Mouse (Mus musculus) kidney, postnatal 36 days (tissue): ENCODE results near the gene Kcnn1.
A peak's percentile ranks its signal among the peaks of the same experiment; 100 is the strongest.
"Not testable (repeated sequence)": the region's sequence is repeated elsewhere in the genome, so short reads cannot be mapped to it uniquely, and the experiment has no call there.

Experiments used
- DNase-seq, 2 experiments: peaks; one replicate each; pipeline ENCODE4 v3.0.0; 2021 to 2022; ENCODE audit warnings: mixed read lengths in 2 of 2

The Kcnn1 gene

DNA sequence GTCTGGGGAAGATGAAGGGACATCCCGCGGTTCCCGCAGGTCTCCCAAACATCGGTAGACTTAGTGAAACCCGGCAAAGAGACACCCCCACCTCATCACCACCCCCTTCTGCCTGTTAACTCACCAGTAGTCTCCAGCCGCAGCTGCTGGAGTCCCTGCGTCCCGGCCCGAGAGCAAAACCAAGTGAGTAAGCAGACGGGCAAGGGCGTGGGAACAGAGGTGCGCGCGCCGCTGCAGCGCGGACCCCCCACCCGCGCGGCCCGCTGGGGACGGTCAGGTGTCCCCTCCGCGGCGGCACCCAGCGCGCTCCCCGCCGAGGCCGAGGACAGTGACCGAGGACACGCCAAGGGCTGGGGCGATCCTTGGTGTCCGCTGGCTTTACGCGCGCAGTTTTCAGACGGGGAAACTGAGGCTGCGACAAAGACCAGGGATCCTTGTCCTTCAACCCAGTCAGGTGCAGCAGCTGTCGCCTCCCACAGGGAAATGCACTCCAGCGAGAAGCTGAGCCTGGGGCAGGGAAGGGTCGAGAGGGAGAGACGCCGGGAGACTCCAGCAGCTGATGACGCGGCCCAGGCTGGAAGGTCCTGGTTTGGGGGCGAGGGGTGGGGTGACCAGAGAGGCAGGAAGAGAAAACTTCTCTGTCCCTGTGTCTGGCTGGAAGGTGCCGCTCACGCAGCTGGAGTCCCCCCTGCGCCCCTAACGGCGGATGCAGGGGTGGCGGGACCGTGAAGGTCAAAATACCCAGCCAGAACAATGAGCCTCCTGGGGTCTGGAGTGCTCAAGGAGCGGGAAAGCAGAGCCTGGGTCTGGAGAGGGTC lies at the start of gene Kcnn1:
Gene Kcnn1 (minus strand): TSS at position 435 of the 818 bp plus-strand sequence.
- no peak for DNase-seq

DNA sequence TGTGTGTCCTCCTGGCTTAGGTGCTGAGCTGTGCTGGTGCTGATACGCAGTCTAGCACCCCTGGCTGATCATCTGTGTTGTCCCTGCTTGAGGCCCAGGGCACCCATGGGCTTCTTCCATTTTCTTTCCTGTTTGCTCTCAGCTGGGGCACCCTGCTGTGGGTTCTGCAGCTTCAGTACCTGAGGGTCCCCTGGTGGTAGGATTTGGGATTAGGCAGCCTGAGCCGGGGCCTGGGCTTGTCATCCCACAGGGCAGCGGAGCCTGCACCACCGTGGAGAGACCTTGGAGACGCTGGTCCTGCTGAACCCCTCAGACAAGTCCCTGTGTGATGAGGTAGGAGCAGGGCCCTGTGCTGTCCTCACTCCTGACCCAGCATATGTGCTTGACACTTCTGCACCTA lies 48.5 kb upstream of the Kcnn1 start:
- peak in 1 of 2 experiments; percentile 23 for DNase-seq

DNA sequence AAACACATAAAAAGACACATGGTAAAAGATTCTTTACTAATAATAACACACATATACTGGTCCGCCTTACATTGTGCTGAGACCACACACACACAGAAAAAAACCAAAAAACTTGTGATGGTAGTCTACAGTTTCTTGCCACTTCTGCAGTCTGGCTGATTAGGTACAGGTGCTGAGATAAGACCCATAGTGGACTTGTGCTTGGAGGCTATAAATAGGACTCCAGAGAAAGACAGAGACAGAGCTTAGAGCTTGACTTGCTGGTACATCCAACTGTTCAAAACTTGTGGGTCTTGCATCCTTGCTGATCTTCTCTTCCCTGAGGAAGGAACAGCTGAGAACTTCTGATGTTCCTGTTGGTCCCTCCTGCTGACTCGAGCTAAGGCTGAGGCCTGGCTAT lies 44.5 kb upstream of the Kcnn1 start:
- no peak for DNase-seq

DNA sequence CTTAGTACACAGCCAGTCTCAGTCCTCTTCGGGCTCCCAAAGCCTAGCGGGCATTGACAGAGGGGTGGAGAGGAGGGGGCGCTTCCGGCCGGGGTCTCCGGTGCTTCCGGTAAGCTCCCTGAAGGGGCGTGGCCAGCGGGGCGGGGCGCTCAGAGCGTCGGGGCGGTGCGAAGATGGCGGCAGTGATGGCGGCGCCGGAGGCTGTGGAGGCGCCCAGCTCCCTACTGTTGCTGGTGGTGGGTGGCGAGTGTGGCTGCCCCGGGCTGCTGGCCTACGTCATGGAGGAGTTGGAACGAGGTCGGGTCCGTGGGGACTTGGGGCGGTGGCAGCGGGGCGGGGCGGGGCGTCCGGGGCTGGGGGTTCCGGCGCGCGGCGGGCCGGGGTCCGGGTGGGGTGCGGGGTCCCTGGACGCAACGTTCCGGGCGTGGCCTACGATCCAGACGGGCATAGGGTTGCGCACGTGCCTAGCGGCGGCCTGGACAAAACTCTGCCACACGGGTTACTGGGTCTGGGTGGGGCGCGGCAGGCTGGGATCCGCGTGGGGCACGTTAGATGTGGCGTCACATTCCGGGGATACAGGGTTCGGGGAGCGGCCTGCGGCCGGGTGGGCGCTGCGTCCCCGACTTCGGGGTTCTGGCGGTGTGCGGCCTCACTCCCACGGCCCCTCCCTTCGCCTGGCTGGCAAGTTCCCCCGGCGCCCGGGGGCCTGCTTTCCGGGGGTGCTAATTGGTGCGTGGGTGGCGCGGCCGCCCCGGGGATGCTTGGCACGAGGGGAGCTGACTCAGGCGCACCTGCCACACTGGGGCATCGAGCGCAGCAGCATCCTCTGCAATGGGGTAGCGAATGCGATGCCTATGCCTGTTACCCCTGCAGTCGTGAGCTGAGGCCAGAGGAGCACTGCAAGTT lies 43.0 kb upstream of the Kcnn1 start, which contains the start of gene Map1s:
Gene Map1s (plus strand): TSS at position 102 of the 906 bp plus-strand sequence.
- peak; percentile 61 to 88 for DNase-seq

DNA sequence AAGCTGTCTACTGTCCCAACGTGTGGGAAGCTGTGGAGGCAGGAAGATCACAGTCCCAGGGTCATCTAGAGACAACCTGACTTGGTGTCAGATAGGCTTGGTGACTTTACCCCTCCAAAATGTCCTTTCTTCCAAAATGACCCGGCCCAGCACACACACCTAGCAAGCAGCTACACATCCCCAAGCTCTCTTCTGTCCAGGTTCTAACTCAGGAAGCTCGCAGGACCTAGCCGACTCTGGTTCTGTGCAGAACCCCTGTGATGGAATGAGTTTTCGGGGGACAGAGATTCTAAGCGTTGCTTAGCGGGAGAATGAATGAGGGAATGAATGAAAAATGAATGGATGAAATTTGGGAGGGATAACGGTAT lies 42.4 kb upstream of the Kcnn1 start:
- DNase-seq: no peak

DNA sequence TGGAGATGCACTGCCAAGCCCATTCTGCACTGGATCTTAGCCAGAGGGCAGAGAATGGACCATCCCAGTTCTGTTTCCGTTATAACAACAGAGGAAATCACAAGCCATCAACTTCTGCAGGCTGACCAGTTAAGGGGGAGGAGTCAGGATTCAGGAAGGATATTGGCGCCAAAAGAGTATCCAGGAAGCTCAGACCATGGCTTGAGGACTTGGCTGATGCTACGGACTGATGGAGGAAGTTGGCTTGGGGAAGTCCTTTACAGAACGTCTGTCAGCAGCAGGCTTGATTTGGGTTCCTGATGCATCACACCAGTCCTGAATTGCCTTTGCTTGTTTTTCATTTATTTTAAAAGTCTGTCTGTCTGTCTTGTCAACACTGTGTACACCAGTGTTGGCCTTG lies 41.5 kb upstream of the Kcnn1 start:
- DNase-seq: peak; percentile 55 to 83

DNA sequence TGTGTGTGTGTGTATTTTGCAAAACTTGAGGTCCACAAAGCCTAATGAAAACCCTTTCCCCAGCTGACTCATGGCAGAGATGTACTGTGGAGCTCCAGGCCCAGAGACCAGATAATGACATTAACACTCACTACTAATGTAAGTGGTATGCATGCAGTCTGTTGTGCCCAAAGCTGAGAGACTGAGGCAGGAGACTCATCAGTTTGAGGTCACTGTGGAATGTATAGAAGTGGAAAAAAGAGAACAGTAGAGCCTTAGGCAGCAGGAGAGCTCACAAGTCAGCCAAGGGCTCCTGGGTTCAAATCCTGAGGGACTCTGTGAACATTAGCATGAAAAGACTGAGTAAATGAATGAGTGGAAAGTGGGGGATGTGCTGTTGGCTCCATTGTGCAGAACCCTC lies 40.5 kb upstream of the Kcnn1 start:
- DNase-seq: no peak

DNA sequence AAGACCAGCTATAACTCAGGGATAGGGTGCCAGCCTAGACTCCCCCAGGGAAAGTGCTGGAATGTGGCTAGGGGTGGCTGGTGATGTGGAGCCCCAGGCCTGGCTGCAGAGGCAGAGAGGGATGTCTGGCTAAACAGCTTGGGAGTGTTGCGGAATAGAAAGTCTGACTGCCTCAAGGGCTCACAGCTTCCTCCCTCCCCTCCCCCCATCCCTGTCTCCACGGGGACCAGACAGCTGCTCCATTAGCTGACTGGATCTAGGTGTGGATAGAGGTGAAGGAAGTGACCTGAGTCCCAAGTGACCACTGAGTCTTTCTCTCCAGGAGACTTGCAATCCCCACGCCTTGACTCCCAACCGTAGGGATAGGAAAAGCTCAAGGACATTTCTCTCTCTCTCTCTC lies 40.1 kb upstream of the Kcnn1 start:
- DNase-seq: no peak

DNA sequence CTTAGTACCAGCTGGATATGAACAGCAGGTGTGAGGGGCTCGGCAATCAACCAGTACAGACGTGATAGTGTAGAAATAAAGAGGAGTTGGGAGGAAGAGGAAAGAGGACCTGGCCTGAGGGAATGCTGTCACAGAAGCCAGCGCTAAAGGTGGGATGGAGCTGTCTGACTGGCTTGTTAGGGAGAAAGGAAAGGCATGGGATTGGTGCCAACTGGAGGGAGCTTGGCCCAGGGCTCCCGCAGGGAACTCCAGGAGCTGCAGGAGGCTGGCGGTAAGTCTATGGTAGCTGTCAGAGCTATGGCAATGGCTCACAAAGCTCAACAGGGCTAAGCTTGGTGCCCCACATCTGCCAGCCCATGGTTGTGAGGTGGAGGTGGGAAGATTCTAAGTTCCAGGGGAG lies 39.2 kb upstream of the Kcnn1 start:
- peak; percentile 26 to 52 for DNase-seq

DNA sequence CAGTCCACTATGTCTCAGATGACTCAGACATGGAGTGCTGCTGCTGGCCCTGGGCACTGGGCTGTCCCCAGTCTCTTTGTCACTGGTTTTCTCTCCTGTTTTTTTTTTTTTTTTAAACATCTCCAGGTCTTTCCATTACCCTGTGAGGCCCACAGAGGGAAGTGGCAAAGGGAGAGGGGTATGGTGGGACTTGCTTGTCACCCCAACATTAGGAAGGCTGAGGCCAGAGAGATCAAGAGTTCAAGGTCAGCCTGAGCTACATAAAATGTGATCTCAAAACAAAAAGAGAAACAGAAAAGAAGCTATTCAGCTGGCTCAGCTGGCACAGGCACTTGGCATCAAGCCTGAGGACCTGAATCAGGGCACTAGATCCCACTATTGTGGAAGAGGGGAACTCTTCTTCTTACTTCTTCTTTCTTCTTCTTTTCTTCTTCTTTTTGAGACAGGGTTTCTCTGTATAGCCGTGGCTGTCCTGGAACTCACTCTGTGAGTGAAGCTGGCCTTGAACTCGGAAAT lies 37.9 kb upstream of the Kcnn1 start:
- DNase-seq: no peak

DNA sequence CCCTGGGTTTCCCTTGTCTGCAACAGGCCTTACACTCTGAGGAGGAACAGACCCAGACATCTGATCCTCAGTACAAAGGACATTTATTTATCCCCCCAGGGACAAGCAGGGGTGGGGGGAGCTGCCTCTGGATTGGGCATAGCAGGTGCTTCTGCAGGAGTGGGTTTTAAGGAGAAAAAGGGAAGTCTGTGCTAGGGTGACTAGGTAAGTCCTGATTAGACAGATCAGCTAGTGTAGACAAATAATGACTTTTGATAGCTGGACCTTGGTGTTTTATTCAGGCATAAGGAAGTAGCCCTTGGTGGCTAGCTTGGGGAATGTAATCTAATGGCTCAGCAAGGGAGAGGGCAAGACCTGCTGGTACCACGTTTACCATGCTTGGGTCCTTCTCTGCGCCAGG lies 36.2 kb upstream of the Kcnn1 start:
- no peak for DNase-seq

DNA sequence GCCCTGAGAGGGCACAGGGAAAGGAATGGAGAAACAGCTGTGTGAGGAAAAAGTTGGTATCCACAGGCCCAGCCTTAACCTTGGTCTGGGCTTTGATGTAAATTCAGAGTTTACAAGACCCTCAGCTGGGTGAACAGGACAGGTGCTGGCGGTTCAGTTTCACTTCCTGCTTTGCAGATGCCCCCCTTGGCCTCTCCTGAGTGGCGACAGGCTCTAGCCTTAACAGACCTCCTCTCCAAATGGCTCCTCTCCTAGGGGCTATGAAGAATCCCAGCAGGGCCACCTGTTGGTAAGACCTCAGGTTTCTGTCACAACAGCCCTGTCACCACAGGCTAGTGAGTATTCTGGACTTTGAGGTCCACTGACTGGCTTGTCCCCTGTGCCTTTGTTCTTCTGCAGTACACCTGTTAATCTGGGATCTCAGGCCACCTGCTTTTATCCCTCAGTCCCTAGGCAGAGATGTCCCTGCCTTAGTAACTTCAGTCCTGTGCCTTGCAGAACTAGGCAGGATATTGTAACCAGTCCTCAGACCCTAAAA lies 35.7 kb upstream of the Kcnn1 start:
- DNase-seq: no peak

DNA sequence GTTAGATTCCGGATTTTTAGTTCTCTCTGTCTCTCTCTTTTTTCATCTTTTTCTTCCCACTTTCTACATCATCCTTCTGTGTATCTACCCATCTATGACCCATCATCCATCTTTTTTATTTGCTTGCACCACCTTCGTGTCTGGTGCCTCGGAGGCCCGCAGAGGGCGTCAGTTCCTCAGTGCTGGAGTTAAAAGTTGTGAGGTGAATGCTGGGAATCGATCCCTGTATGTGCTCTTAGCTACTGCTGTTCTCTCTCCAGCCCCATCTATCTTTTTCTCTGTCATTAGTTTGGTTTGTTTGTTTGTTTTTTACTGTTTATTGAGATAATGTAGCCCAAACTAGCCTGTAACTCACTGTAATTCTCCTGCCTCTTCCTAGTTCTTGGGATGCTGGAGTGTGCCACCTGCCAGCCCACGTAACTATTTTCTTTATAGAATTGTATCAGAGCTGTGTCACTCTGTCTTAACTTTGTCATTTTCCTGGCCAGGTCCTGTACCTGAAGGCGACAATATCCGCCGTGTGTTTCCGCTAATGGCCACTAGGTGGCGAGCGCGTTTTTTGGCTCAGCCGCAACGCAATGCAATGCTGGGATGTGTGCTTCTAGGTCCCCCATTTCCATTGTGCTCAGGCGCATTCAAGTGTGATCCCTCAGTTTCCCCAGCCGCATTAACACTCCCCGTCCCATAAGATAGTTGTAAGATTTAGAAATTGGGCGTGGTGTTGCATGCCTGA lies 34.8 kb upstream of the Kcnn1 start:
- peak; percentile 81 to 92 for DNase-seq

DNA sequence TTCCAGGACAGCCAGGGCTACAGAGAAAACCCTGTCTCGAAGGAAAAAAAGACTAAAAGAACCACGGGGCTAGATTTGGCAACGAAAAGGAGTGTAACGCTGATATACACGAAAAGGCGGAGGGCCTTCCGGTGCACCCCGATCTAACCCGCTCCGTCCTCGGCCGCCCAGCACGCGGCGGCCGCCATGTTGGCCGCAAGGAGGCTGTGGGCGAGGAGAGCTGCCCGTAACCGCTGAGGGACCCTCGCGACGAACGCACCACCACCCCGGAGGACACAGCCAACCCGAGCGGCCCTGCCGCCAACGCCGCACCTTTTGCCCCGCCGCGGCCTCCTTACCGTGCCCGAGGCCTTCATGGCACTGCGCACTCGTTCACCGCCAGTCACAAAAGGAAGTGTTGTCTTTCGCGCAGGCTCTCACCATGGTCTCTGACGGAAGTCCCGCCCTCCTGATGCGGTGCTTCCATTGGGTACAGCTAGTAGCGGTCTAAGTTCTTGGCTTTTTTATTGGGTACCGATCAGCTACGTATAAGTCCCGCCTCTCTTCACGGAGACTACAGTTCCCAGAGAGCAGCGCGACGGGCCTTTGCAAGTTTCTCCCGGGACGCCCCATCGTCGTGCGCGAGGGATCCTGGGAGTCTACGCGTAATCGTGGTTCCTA lies 34.1 kb upstream of the Kcnn1 start, which contains the start of gene Rpl18a:
Gene Rpl18a (minus strand): TSS at position 392 of the 660 bp plus-strand sequence.
- peak; percentile 96 to 99 for DNase-seq

DNA sequence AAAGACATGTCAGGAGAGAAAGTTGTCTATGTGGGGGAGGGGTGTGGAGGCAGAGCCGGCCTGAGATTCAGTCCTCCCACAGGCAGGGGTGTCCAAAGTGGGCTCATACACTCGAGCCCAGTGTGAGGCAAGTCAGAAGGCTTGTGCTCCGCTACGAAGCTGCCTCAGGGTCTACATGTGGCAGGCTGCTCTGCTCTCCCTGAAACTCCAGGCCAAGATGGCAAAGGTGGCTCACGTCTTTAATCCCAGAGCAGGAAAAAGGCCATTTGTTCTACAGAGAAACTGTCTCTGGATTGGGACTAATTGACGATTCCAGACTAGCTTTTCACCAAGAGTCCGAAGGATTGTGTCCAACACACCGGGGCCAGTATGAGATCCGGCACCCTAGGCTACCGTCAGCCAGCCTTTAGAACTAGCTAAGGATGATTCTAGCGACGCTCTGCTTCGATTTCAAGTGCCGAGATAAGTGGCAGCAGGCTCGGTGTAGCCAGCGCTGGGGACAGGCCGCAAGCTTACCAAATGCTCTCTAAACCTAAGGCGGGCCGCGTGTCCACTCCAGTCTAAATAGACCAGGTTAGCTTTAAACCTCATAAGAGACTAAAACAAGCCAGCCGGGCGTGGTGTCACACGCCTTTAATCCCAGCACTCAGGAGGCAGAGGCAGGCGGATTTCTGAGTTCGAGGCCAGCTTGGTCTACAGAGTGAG lies 33.4 kb upstream of the Kcnn1 start:
- no peak for DNase-seq

DNA sequence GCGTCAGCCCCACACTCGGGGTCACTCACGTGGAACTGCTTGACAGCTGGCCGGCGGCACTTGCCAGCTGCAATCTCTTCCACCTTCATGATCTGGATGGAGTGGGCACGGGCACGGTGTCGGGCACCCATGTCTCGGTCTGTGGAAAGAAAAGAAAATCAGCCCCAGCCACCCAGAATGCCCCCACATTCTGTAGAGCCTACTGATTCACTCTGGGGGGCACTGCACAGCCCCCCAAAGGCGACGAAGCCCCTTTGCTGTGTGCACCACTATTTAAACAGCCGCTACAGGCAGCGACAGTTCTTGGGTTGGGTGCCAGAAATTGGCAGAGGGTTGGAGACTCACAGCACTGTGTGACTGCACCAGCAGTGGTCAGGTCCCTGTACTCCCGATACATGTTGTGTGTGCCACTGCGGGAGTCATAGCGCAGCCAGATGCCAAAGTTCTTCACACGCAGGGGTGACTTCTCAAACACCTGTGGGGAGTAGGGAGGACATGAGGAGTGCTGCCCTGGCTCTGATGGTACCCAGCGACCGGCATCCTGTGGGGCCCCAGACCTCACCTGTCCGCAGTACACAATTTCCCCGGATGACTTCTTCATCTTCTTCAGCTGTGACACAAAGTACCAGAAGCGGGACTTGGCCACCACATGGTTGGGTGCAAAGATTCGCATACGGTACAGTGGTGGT lies 32.7 kb upstream of the Kcnn1 start:
- DNase-seq: not testable (repeated sequence)

DNA sequence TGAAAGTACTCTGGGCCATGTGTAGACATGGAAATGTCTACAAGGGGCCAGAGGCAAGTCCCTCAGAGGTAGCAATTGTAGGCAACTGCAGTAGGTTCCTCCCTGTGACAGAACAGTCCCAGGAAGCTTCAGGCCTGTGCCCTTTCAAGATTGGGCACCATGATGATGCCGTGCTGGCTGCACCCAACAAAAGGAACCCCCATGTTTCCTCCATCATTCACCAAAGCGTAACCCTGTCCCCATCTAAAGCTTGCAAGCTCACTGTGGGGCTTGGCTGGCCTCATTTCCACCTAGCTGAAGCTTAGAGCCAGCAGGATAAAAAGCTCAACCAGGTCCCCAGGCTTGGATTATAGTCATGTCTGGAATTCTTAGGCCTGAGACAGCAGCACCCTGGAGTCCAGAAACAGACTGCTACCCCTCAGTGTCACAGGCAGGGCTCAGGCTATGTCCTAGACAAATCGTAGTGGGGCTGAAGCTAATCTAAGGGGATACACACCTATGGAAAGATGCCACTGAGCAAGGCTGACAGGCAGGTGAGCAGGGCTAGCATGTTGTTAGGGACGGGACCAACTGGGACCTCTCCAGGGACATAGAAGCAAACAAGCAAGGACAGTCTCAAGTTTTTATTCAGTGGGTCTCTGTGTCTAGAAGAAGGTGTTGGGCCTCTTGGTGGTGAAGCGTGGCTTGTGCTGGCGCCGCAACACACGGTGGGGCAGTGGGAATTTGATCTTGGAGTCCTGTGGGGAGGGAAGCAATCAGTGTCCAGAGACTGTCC lies 31.9 kb upstream of the Kcnn1 start:
- DNase-seq: no peak

DNA sequence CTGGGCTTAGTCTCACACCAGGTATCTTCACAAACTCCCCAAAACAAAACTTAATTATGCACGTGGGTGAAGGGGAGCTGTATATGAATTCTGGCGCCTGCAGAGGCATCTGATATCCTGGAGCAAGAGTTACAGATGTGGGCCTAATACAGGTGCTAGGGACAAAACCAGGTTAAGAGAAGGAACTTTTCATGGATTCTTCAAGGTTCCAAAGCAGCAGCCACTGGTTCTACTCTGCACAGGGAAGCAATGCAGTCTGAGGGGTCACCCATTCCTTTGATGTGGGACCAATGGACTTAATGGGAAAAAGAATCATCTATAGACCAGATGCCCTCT lies 31.3 kb upstream of the Kcnn1 start:
- DNase-seq: no peak

DNA sequence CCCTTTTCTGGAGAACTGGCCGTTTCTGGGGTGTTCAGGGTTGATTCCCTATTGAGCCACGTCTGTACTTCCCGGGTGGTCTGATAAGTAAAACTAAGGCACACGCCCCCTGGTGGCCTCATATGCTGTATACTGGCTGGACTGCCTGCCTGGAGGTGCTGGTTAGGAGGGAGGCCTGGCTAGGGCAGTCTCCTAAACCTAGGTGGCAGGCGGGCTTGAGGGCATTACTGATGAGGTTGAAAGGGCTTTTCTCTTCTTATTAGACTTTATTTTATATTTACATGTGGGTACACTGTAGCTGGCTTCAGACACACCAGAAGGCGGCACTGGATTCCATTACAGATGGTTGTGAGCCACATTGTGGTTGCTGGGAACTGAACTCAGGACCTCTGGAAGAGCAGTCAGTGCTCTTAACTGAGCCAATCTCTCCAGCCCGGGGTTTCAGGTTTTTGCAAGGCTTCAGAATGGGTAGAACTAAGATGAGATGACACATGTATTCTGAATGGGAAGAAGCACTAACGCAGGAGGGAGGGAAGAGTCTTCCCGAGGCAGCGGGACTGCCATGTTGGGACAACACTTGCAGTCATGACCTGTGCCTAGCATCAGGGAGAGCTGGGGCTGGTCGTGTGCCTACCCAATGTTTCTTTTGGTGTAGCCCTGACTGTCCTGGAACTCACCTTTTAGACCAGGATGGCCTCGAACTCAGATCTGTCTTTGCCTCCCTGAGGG lies 30.8 kb upstream of the Kcnn1 start:
- DNase-seq: peak; percentile 79 to 91
